Mouse (Mus musculus) embryonic facial prominence, embryonic 11.5 days (tissue): ENCODE data around the gene Frmd4a. TPM values are rescaled to one million over a fixed set of nuclear protein-coding genes. Genes with fewer than 3 reads are reported as not detected.

Experiments used
- ATAC-seq: fragments of 200-750 bp; cut with Nextera tagmentation; replicated peaks from 2 replicates; pipeline ENCODE4 v1.8.0; 2017; ENCODE audit warnings: low read depth; ENCODE audit not compliant: insufficient number of reproducible peaks, low FRiP score, low TSS enrichment
- DNase-seq: peaks from one replicate; pipeline ENCODE4 v3.0.0-alpha.2; 2015; ENCODE audit warnings: low spot score
- H3K27ac ChIP-seq: fragments of 300-500 bp; sonication (generic); replicated peaks from 2 replicates; pipeline ENCODE4 v1.5.1; 2014; ENCODE audit warnings: mild to moderate bottlenecking, low read depth, low read length, control low read depth
- H3K27me3 ChIP-seq: fragments of 300-500 bp; sonication (generic); 2 replicates; pipeline ENCODE4 v1.6.1; 2014; ENCODE audit warnings: mild to moderate bottlenecking, low read length, moderate library complexity, mixed read lengths; ENCODE audit not compliant: control insufficient read depth, insufficient read depth
- H3K36me3 ChIP-seq: fragments of 300-500 bp; sonication (generic); replicated peaks from 2 replicates; pipeline ENCODE4 v1.6.1; 2014; ENCODE audit warnings: low read depth, mild to moderate bottlenecking, low read length, moderate library complexity, mixed read lengths; ENCODE audit not compliant: control insufficient read depth, insufficient read depth
- H3K4me1 ChIP-seq: fragments of 300-500 bp; sonication (generic); 2 replicates; pipeline ENCODE4 v1.6.1; 2014; ENCODE audit warnings: low read length, mixed read lengths; ENCODE audit not compliant: control insufficient read depth, insufficient read depth
- H3K4me2 ChIP-seq: fragments of 300-500 bp; sonication (generic); 2 replicates; pipeline ENCODE4 v1.6.1; 2014; ENCODE audit warnings: low read depth, mild to moderate bottlenecking, control low read depth, low read length, moderate library complexity
- H3K4me3 ChIP-seq: fragments of 300-500 bp; sonication (generic); 2 replicates; pipeline ENCODE4 v1.5.1; 2014; ENCODE audit warnings: low read depth, low read length, control low read depth
- H3K9ac ChIP-seq: fragments of 300-500 bp; sonication (generic); replicated peaks from 2 replicates; pipeline ENCODE4 v1.6.1; 2014; ENCODE audit warnings: mild to moderate bottlenecking, control low read depth, low read length
- H3K9me3 ChIP-seq: fragments of 300-500 bp; sonication (generic); replicated peaks from 2 replicates; pipeline ENCODE4 v1.6.1; 2016; ENCODE audit warnings: mild to moderate bottlenecking, low read length, inconsistent platforms, mixed read lengths; ENCODE audit not compliant: control insufficient read depth
- WGBS: fragments of 180-500 bp; shearing (Covaris S2); extraction: QIAGEN DNeasy Blood & Tissue Kit; methylation state at CpG from one replicate; pipeline ENCODE4 v1.1.7; 2014; 5-methylcytosine and 5-hydroxymethylcytosine counted together
- polyA plus RNA-seq: library from polyadenylated mRNA; unstranded; fragments of >200 nt; fragmentation: Nextera tagmentation; extraction: Ambion mirVana; gene quantifications from 2 replicates; pipeline ENCODE4 v1.2.1, GENCODE M21; 2014

Frmd4a gene
- polyA plus RNA-seq, 1 experiment from 2014 or later = 38.5 TPM

DNA sequence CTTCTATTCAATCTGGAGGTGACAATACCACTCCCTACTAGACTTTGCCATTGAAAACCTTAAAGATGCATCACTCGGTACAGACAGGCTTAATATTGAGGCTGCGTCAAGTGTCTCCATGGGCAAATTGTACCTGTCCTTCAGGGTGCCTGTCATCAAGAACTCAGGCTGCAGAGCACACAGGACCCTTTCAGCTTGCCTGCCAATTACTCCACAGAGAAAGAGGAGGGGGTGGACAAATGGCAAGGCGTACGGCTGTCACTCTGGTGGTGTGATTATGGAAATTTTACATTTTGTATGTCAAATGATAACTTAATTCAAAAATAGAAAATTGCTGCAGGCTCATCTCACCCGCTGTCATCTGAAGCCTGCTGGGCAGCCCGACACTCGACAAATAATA is 353.0 kb downstream of the Frmd4a start:
- no peak for ATAC-seq
- WGBS = 74% methylated on average over 7 of the region's 7 CpGs

DNA sequence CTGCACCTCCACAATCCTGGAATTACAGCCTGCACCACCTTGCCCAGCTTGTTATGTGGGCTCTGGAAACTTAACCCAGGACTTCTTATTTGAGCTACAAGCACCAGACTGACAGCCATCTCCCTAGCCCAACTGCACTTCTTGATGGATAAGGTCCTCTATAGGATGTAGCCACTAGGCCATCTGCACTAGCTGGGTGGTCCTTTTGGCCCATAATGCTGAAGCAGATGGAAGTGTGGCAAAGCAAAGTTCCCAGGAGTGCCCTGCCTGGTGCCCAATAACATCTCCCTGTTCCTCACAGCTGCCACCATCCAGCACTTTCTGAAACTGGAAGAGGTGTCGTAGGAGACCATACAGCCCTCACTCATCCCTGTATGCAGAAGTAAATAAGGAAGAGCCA is 353.8 kb downstream of the Frmd4a start:
- no peak overlapping the region for H3K4me2 ChIP-seq
- no peaks in the 10 kb centered on the region for H3K9me3 ChIP-seq
- ATAC-seq = no peak
- no peak overlapping the region for H3K9ac ChIP-seq
- H3K36me3 ChIP-seq = no peaks in the 10 kb centered on the region
- DNase-seq = no peak
- WGBS = 90% methylated on average over 1 of the region's 1 CpGs
- no peaks in the 10 kb centered on the region for H3K4me1 ChIP-seq
- no peak overlapping the region for H3K27ac ChIP-seq
- H3K4me3 ChIP-seq = no peak overlapping the region
- no peaks in the 10 kb centered on the region for H3K27me3 ChIP-seq

More for the DNA sequence above, 353.0 kb downstream of the Frmd4a start:
- H3K9ac ChIP-seq = no peak overlapping the region
- no peaks in the 10 kb centered on the region for H3K4me1 ChIP-seq
- no peaks in the 10 kb centered on the region for H3K36me3 ChIP-seq
- DNase-seq = no peak
- no peak overlapping the region for H3K4me2 ChIP-seq
- H3K27ac ChIP-seq = no peak overlapping the region
- no peak overlapping the region for H3K4me3 ChIP-seq
- H3K27me3 ChIP-seq = no peaks in the 10 kb centered on the region
- no peaks in the 10 kb centered on the region for H3K9me3 ChIP-seq

DNA sequence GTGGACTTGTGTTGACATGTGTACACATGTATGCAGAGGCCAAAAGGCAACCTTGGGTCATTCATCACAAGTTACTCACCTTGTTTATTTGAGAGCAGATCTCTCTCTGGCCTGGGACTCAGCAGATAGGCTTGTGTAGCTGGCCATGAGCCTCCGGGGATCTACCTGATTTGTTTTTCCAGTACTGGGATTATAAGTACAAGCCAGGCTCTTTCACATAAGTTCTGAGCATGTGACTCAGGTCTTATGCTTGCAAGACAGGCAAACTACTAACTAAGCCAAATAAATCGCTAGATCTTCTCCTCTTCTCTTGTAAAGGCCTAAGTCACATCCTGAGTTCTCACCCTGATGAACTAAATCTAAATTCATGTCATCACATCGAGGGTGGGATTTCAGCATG is 361.3 kb downstream of the Frmd4a start:
- Histone ChIP-seq H3K9me3 (no peaks in the 10 kb centered on the region), H3K9ac (no peak overlapping the region), H3K4me3 (no peak overlapping the region), H3K4me1 (no peaks in the 10 kb centered on the region), H3K4me2 (no peak overlapping the region), H3K27me3 (no peaks in the 10 kb centered on the region), H3K27ac (no peak overlapping the region), H3K36me3 (no peaks in the 10 kb centered on the region)
- ATAC-seq = no peak
- 84% methylated on average over 3 of the region's 3 CpGs for WGBS
- no peak for DNase-seq

DNA sequence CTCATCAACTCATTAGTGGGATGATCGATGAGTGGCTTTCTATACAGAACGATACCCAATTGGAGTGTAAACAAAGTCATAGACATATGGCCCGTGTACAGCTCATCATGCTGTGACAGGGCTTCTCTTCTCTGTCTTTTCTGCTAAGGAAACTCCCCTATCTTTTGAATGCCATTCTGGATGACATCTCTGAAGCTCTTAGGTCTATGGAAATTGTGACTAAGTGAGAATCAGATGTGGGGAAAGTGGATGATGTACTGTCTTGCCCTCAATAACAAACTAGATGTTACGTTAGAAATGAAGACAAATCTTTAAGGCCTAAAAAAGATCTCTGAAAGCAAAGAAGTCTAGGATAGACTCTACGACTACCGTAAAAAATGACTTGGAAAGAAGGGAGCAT is 362.9 kb downstream of the Frmd4a start:
- H3K36me3 ChIP-seq = no peaks in the 10 kb centered on the region
- H3K9me3 ChIP-seq = no peaks in the 10 kb centered on the region
- H3K27ac ChIP-seq = no peak overlapping the region
- WGBS = 91% methylated on average over 6 of the region's 6 CpGs
- no peaks in the 10 kb centered on the region for H3K27me3 ChIP-seq
- no peak overlapping the region for H3K9ac ChIP-seq
- DNase-seq = no peak
- no peak overlapping the region for H3K4me2 ChIP-seq
- H3K4me3 ChIP-seq = no peak overlapping the region
- ATAC-seq = no peak
- H3K4me1 ChIP-seq = no peaks in the 10 kb centered on the region

DNA sequence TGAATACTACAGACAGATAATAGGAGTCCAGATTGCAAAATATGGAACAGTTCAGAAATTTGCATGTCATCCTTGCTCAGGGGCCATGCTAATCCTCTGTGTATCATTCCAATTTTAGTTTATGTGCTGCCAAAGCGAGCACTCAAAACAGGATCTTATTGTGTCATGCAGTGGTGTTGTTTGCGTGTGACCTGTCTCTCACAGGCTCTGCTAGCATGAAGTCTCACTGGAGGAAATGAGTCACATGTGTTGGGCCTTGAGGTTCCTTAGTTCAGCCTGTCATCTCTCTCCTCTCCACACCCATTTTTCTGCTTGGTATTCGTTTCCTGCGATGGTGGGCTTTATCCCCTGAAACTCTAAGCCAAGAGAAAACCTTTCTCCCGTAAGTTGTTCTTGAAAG is 363.4 kb downstream of the Frmd4a start:
- no peak overlapping the region for H3K4me2 ChIP-seq
- no peak for ATAC-seq
- no peak for DNase-seq
- no peaks in the 10 kb centered on the region for H3K4me1 ChIP-seq
- H3K27me3 ChIP-seq = no peaks in the 10 kb centered on the region
- WGBS = 85% methylated on average over 5 of the region's 5 CpGs
- no peaks in the 10 kb centered on the region for H3K9me3 ChIP-seq
- H3K9ac ChIP-seq = no peak overlapping the region
- H3K27ac ChIP-seq = no peak overlapping the region
- no peak overlapping the region for H3K4me3 ChIP-seq
- no peaks in the 10 kb centered on the region for H3K36me3 ChIP-seq

DNA sequence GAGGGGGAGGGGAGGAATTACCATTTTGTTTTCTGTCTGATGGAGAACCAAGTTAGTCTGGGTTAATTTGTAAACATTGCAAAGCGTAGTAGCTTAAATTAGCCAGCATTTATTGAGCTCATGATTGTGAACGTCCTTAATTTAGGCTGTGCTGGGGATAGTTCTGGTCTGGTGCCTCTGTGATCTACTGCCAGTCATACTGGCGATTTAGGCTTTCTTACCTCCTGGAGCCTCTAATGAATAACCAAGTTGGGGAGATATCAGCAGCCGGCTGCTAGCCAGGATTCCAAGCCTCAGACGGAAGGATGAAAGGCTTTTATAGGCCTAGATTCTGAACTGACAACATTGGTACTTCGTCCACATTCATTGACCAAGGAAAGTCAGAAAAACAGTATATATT is 369.0 kb downstream of the Frmd4a start:
- ATAC-seq (no peak), DNase-seq (no peak)
- Histone ChIP-seq H3K4me1 (no peaks in the 10 kb centered on the region), H3K36me3 (no peaks in the 10 kb centered on the region), H3K4me3 (no peak overlapping the region), H3K27ac (no peak overlapping the region), H3K9me3 (no peaks in the 10 kb centered on the region), H3K27me3 (no peaks in the 10 kb centered on the region), H3K9ac (no peak overlapping the region), H3K4me2 (no peak overlapping the region)
- 43% methylated on average over 6 of the region's 6 CpGs for WGBS

DNA sequence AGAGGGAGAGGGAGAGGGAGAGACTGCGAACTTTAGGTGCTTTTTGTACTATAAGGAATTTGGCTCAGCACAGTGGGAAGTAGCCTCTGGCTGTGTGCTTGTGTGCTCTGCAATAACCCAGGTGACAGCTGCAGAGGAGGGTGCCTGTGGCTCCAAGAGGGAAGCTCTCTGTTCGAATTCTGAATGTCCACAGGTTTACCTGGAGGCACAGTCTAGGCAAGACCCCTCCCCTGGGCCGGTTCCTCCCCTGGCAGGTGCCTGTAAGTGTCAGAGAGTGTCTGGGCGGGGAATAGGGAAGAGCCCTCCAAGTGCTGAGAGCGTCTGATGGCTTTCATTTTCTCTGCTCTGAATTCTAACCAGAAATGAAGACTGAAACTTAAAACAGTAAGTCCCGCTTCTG is 371.8 kb downstream of the Frmd4a start:
- Histone ChIP-seq H3K27me3 (no peaks in the 10 kb centered on the region), H3K36me3 (no peaks in the 10 kb centered on the region), H3K4me3 (no peak overlapping the region), H3K9ac (no peak overlapping the region), H3K9me3 (no peaks in the 10 kb centered on the region), H3K27ac (no peak overlapping the region), H3K4me2 (no peak overlapping the region), H3K4me1 (no peaks in the 10 kb centered on the region)
- whole genome bisulfite sequencing = 34% methylated on average over 6 of the region's 6 CpGs
- no peak for DNase-seq
- ATAC-seq = no peak

DNA sequence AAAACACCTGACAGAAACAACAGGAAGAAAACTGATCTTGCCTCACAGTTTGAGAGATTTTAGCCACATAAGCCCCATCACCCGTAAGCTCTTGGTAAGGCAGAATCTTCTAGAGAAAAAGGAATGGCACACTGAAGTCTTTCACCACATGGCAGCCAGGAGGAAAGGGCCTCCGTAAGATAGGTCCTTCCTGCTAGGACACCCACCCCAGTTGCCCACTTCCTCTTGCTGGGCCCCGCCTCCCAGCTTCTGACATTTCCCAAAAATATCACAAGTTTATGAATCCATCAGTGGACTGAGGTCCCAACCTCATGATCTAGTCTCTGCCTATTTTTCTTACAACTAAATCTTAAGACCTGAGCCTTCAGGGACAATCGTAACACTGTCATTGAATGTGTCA is 373.6 kb downstream of the Frmd4a start:
- DNase-seq (no peak), ATAC-seq (no peak)
- Histone ChIP-seq H3K4me2 (no peak overlapping the region), H3K4me1 (no peaks in the 10 kb centered on the region), H3K27me3 (no peaks in the 10 kb centered on the region), H3K9ac (no peak overlapping the region), H3K27ac (no peak overlapping the region), H3K9me3 (no peaks in the 10 kb centered on the region), H3K4me3 (no peak overlapping the region), H3K36me3 (no peaks in the 10 kb centered on the region)
- 84% methylated on average over 4 of the region's 4 CpGs for WGBS
